Mouse (Mus musculus) CH12.LX (cell line): ENCODE measurements around the gene Clk2. TPM values are rescaled to one million over a fixed set of nuclear protein-coding genes. Genes with fewer than 3 reads are reported as not detected.

Experiments
- DNase-seq: peaks from one replicate; pipeline ENCODE4 v3.0.0-alpha.2; 2013; ENCODE audit errors: extremely low read depth
- H3K27ac ChIP-seq: 2 replicates; pipeline ENCODE4 v1.5.1; 2012; ENCODE audit warnings: low read depth, mild to moderate bottlenecking, control low read depth, moderate library complexity; ENCODE audit not compliant: insufficient read depth
- H3K27me3 ChIP-seq: replicated peaks from 2 replicates; pipeline ENCODE3; 2012; ENCODE audit warnings: inconsistent platforms
- H3K36me3 ChIP-seq, 2 experiments: replicated peaks in 1 of 2; 2 replicates each; pipeline versions ENCODE3 to v1.6.1; 2012; ENCODE audit warnings: inconsistent platforms in 1 of 2, low read length in 1 of 2, mild to moderate bottlenecking in 1 of 2, mixed read lengths in 1 of 2, moderate library complexity in 1 of 2; ENCODE audit not compliant: control insufficient read depth in 1 of 2, insufficient read depth in 1 of 2
- H3K4me1 ChIP-seq, 2 experiments: 2 replicates each; pipeline ENCODE4 v1.6.1; 2012; ENCODE audit warnings: inconsistent platforms in 1 of 2, moderate library complexity in 1 of 2; ENCODE audit not compliant: insufficient read depth in 2 of 2, control insufficient read depth in 1 of 2
- H3K4me2 ChIP-seq: 2 replicates; pipeline ENCODE4 v1.6.1; 2012; ENCODE audit warnings: low read depth, mild to moderate bottlenecking, control low read depth; ENCODE audit not compliant: poor library complexity, insufficient read depth, severe bottlenecking
- H3K4me3 ChIP-seq, 3 experiments: fragments of 150-350 bp in 1 of 3; sonication (generic) in 1 of 3; replicated peaks in 1 of 3; 2 replicates each; pipeline versions ENCODE3 to v1.5.1; 2011 to 2012; ENCODE audit warnings: low read depth in 2 of 3, low read length in 2 of 3, mild to moderate bottlenecking in 2 of 3, moderate library complexity in 2 of 3, control low read depth in 1 of 3, improper control_type of control experiment in 1 of 3, inconsistent platforms in 1 of 3, mixed read lengths in 1 of 3; ENCODE audit not compliant: poor library complexity in 1 of 3
- H3K79me2 ChIP-seq: replicated peaks from 2 replicates; pipeline ENCODE4 v1.6.1; 2012; ENCODE audit warnings: mild to moderate bottlenecking, moderate library complexity; ENCODE audit not compliant: control insufficient read depth, poor library complexity, insufficient read depth, severe bottlenecking; ENCODE audit errors: extremely low read depth
- H3K9ac ChIP-seq: 2 replicates; pipeline ENCODE4 v1.6.1; 2012; ENCODE audit warnings: low read depth, mild to moderate bottlenecking, control low read depth, moderate library complexity; ENCODE audit not compliant: insufficient read depth
- H3K9me3 ChIP-seq: replicated peaks from 2 replicates; pipeline ENCODE3; 2012; ENCODE audit warnings: low read length, inconsistent platforms, mixed read lengths
- CHD1 ChIP-seq: IDR thresholded peaks from 2 replicates; pipeline ENCODE4 v1.6.1; 2012; ENCODE audit warnings: low read depth, low read length, improper control_type of control experiment, inconsistent platforms
- CHD2 ChIP-seq: IDR thresholded peaks from 2 replicates; pipeline ENCODE4 v1.6.1; 2011; ENCODE audit warnings: low read length, improper control_type of control experiment
- E2F4 ChIP-seq: IDR thresholded peaks from 2 replicates; pipeline ENCODE4 v1.6.1; 2011; ENCODE audit warnings: low read depth, low read length, improper control_type of control experiment; ENCODE audit not compliant: insufficient replicate concordance
- HCFC1 ChIP-seq: IDR thresholded peaks from 2 replicates; pipeline ENCODE4 v1.6.1; 2012; ENCODE audit warnings: low read depth, mild to moderate bottlenecking, inconsistent platforms, low read length, improper control_type of control experiment
- MAX ChIP-seq: IDR thresholded peaks from 2 replicates; pipeline ENCODE4 v1.6.1; 2011; ENCODE audit warnings: low read length, improper control_type of control experiment
- MEF2A ChIP-seq: IDR thresholded peaks from 2 replicates; pipeline ENCODE4 v1.6.1; 2014; ENCODE audit warnings: low read depth, mild to moderate bottlenecking, inconsistent platforms, low read length, improper control_type of control experiment, borderline replicate concordance
- MYC ChIP-seq: IDR thresholded peaks from 2 replicates; pipeline ENCODE4 v1.6.1; 2011; ENCODE audit warnings: low read depth, mild to moderate bottlenecking, improper control_type of control experiment, low read length
- PAX5 ChIP-seq: IDR thresholded peaks from 2 replicates; pipeline ENCODE4 v1.6.1; 2012; ENCODE audit warnings: low read length, inconsistent platforms, mixed read lengths
- RCOR1 ChIP-seq: conservative IDR thresholded peaks from 2 replicates; pipeline ENCODE4 v1.6.1; 2012; ENCODE audit warnings: low read depth, mild to moderate bottlenecking, inconsistent platforms, low read length, improper control_type of control experiment
- TCF12 ChIP-seq: IDR thresholded peaks from 2 replicates; pipeline ENCODE4 v1.6.1; 2014; ENCODE audit warnings: low read depth, mild to moderate bottlenecking, inconsistent platforms, low read length, improper control_type of control experiment
- UBTF ChIP-seq: IDR thresholded peaks from 2 replicates; pipeline ENCODE4 v1.6.1; 2012; ENCODE audit warnings: low read depth, mild to moderate bottlenecking, inconsistent platforms, low read length, improper control_type of control experiment, moderate library complexity
- USF1 ChIP-seq: IDR thresholded peaks from 2 replicates; pipeline ENCODE4 v1.6.1; 2014; ENCODE audit warnings: low read depth, mild to moderate bottlenecking, inconsistent platforms, low read length, improper control_type of control experiment
- ZC3H11A ChIP-seq: IDR thresholded peaks from 2 replicates; pipeline ENCODE4 v1.6.1; 2012; ENCODE audit warnings: low read depth, mild to moderate bottlenecking, inconsistent platforms, low read length, improper control_type of control experiment
- ZKSCAN1 ChIP-seq: IDR thresholded peaks from 2 replicates; pipeline ENCODE4 v1.6.1; 2012; ENCODE audit warnings: low read depth, inconsistent platforms, low read length, improper control_type of control experiment, borderline replicate concordance
- ZMIZ1 ChIP-seq: IDR thresholded peaks from 2 replicates; pipeline ENCODE4 v1.6.1; 2012; ENCODE audit warnings: low read depth, mild to moderate bottlenecking, inconsistent platforms, low read length, improper control_type of control experiment
- dilution Hi-C: fragments of 300-500 bp; cut with MboI; formaldehyde crosslinking; loops from 2 replicates; pipeline ENCODE4 v1.14.3; 2020; ENCODE audit warnings: low sequenced_read_pairs; ENCODE audit not compliant: extremely low pct_unique_long_range_greater_than_20kb, extremely low pct_ligation_motif_present
- in situ Hi-C: fragments of 300-500 bp; cut with MboI; formaldehyde crosslinking; loops from 3 replicates; pipeline ENCODE4 v1.14.3; 2019; ENCODE audit warnings: low sequenced_read_pairs, low pct_ligation_motif_present, low pct_unique_long_range_greater_than_20kb, mixed read lengths
- polyA plus RNA-seq: library from polyadenylated mRNA; unstranded; fragments of >175 nt; gene quantifications from 2 replicates; pipeline ENCODE4 v1.2.1, GENCODE M21; 2012; ENCODE audit warnings: low read depth; ENCODE audit not compliant: insufficient read length
- total RNA-seq, 2 experiments: library from RNA; depleted of rRNA; stranded (reverse); fragments of 300-350 nt in 1 of 2; fragments of >200 nt in 1 of 2; gene quantifications; 2 replicates each; pipeline ENCODE4 v1.2.3; 2012 to 2014

Clk2 gene
- total and polyA plus RNA-seq, 3 experiments = 18.8 to 72.0 (median 29.9) TPM

GRCm38 (mm10) chr3:89206695-89207094 lies 42.1 kb downstream of the Clk2 start:
- dilution Hi-C loops = no loop called here
- Histone ChIP-seq H3K4me2 (no peak overlapping the region), H3K27me3 (no peaks in the 10 kb centered on the region), H3K36me3 (peaks cover 71 to 80% of the 10 kb centered on the region in 2 experiments), H3K79me2 (peaks cover 5% of the 10 kb centered on the region; the same call in 1 of the 2 replicates), H3K4me3 (no peak overlapping the region), H3K4me1 (peaks cover 3 to 18% of the 10 kb centered on the region in 2 experiments)
- in situ Hi-C loops = loop anchor here (5.0 kb wide), 1 partner anchor 36 kb away; no protein-coding TSS in a partner anchor
- no peak for DNase-seq
- TF ChIP-seq ZKSCAN1 (no peak), ZMIZ1 (no peak), TCF12 (no peak), MAX (no peak), MEF2A (no peak), CHD1 (no peak), RCOR1 (no peak), UBTF (no peak), HCFC1 (no peak), CHD2 (no peak), USF1 (no peak), PAX5 (no peak)
- TF ChIP-seq, all 38 proteins: peak for 0
- Histone ChIP-seq H3K27ac (no peak overlapping the region), H3K9ac (no peak overlapping the region), H3K9me3 (no peaks in the 10 kb centered on the region)

GRCm38 (mm10) chr3:89208075-89208657 lies 43.6 kb downstream of the Clk2 start:
- no peak for DNase-seq
- H3K79me2 ChIP-seq = peaks cover 11% of the 10 kb centered on the region
- peaks cover 8 to 32% of the 10 kb centered on the region in 2 experiments for H3K4me1 ChIP-seq
- H3K4me2 ChIP-seq = no peak overlapping the region
- no peaks in the 10 kb centered on the region for H3K27me3 ChIP-seq
- in situ Hi-C loops (loop anchor here (5.0 kb wide), 1 partner anchor 34 kb away; no protein-coding TSS in a partner anchor), dilution Hi-C loops (no loop called here)
- H3K36me3 ChIP-seq = peaks cover 71 to 90% of the 10 kb centered on the region in 2 experiments
- H3K27ac ChIP-seq = no peak overlapping the region
- no peaks in the 10 kb centered on the region for H3K9me3 ChIP-seq
- H3K9ac ChIP-seq = no peak overlapping the region
- H3K4me3 ChIP-seq = no peak overlapping the region
- TF ChIP-seq E2F4 = no peak
- no peak for TF ChIP-seq ZC3H11A
- TF ChIP-seq MYC = no peak
